Mouse (Mus musculus): ENCODE measurements around the gene Lypd8. TPM values are rescaled to one million over a fixed set of nuclear protein-coding genes. Genes with fewer than 3 reads are reported as not detected.
A peak's percentile ranks its signal among the peaks of the same experiment; 100 is the strongest.
"Not testable (repeated sequence)": the region's sequence is repeated elsewhere in the genome, so short reads cannot be mapped to it uniquely, and the experiment has no call there.

The Lypd8 gene
- polyA plus RNA-seq, 1 experiment from 2014 or later = not detected

GRCm38 (mm10) chr11:58354927-58355326 is 23.9 kb upstream of the Lypd8 start:
- 81% methylated on average over 3 of the region's 3 CpGs for WGBS
- no peak overlapping the region for H3K4me2 ChIP-seq
- H3K9ac ChIP-seq = no peak overlapping the region
- H3K27me3 ChIP-seq = no peaks in the 10 kb centered on the region
- no peak overlapping the region for H3K27ac ChIP-seq
- ATAC-seq (ENCODE audit: low FRiP score) = no peak
- H3K9me3 ChIP-seq = no peaks in the 10 kb centered on the region
- H3K4me1 ChIP-seq (replicated peaks) = no peaks in the 10 kb centered on the region
- no peak overlapping the region for H3K4me3 ChIP-seq
- H3K36me3 ChIP-seq = peaks cover 6% of the 10 kb centered on the region; the same call in 1 of the 2 replicates

- Histone ChIP-seq H3K27me3 (no peaks in the 10 kb centered on the region), H3K4me1 (replicated peaks) (no peaks in the 10 kb centered on the region), H3K9me3 (no peaks in the 10 kb centered on the region), H3K36me3 (no peaks in the 10 kb centered on the region), H3K9ac (no peak overlapping the region), H3K27ac (no peak overlapping the region), H3K4me2 (no peak overlapping the region), H3K4me3 (no peak overlapping the region)
- 90% methylated on average over 3 of the region's 3 CpGs for WGBS
- ATAC-seq (ENCODE audit: low FRiP score) = no peak
Measured at GRCm38 (mm10) chr11:58357042-58357441, 21.8 kb upstream of the Lypd8 start.

- no peaks in the 10 kb centered on the region for H3K27me3 ChIP-seq
- no peak overlapping the region for H3K9ac ChIP-seq
- ATAC-seq (ENCODE audit: low FRiP score) = no peak
- no peaks in the 10 kb centered on the region for H3K36me3 ChIP-seq
- H3K4me2 ChIP-seq = no peak overlapping the region
- no peak overlapping the region for H3K27ac ChIP-seq
- H3K9me3 ChIP-seq = no peaks in the 10 kb centered on the region
- no peaks in the 10 kb centered on the region for H3K4me1 ChIP-seq (replicated peaks)
- WGBS = 86% methylated on average over 6 of the region's 6 CpGs
- no peak overlapping the region for H3K4me3 ChIP-seq
Measured at GRCm38 (mm10) chr11:58357844-58358534, 20.9 kb upstream of the Lypd8 start.

- H3K27ac ChIP-seq; ATAC-seq (ENCODE audit: low FRiP score); H3K4me2 ChIP-seq; H3K36me3 ChIP-seq; H3K9me3 ChIP-seq; H3K9ac ChIP-seq; H3K4me3 ChIP-seq; H3K27me3 ChIP-seq; H3K4me1 ChIP-seq (replicated peaks): not testable (repeated sequence)
- no CpG with 5 or more reads among the region's 6 CpGs for WGBS
Measured at GRCm38 (mm10) chr11:58362562-58362961, 16.3 kb upstream of the Lypd8 start.

- WGBS = 73% methylated on average over 3 of the region's 3 CpGs
Measured at GRCm38 (mm10) chr11:58364454-58364853, 14.4 kb upstream of the Lypd8 start.

GRCm38 (mm10) chr11:58366191-58366590 is 12.7 kb upstream of the Lypd8 start:
- H3K9me3 ChIP-seq; H3K4me1 ChIP-seq (replicated peaks); H3K9ac ChIP-seq; H3K4me2 ChIP-seq; H3K27me3 ChIP-seq; H3K36me3 ChIP-seq; ATAC-seq (ENCODE audit: low FRiP score); H3K4me3 ChIP-seq; H3K27ac ChIP-seq: not testable (repeated sequence)
- no CpG with 5 or more reads among the region's 6 CpGs for WGBS

More at GRCm38 (mm10) chr11:58364454-58364853, 14.4 kb upstream of the Lypd8 start:
- Histone ChIP-seq H3K27me3 (no peaks in the 10 kb centered on the region), H3K27ac (no peak overlapping the region), H3K4me1 (replicated peaks) (no peaks in the 10 kb centered on the region), H3K36me3 (no peaks in the 10 kb centered on the region), H3K4me3 (no peak overlapping the region), H3K9me3 (no peaks in the 10 kb centered on the region), H3K4me2 (no peak overlapping the region), H3K9ac (no peak overlapping the region)
- no peak for ATAC-seq (ENCODE audit: low FRiP score)

- no peaks in the 10 kb centered on the region for H3K36me3 ChIP-seq
- no peaks in the 10 kb centered on the region for H3K4me1 ChIP-seq (replicated peaks)
- H3K4me3 ChIP-seq = no peak overlapping the region
- no peaks in the 10 kb centered on the region for H3K27me3 ChIP-seq
- H3K4me2 ChIP-seq = no peak overlapping the region
- no peak overlapping the region for H3K27ac ChIP-seq
- ATAC-seq (ENCODE audit: low FRiP score) = no peak
- no peak overlapping the region for H3K9ac ChIP-seq
- no peaks in the 10 kb centered on the region for H3K9me3 ChIP-seq
- 87% methylated on average over 2 of the region's 2 CpGs for WGBS
Measured at GRCm38 (mm10) chr11:58377273-58377672, 1.6 kb upstream of the Lypd8 start.

- ATAC-seq (ENCODE audit: low FRiP score) = no peak
- Histone ChIP-seq H3K27me3 (no peaks in the 10 kb centered on the region), H3K36me3 (no peaks in the 10 kb centered on the region), H3K4me1 (replicated peaks) (no peaks in the 10 kb centered on the region), H3K9ac (no peak overlapping the region), H3K4me3 (no peak overlapping the region), H3K4me2 (no peak overlapping the region), H3K9me3 (no peaks in the 10 kb centered on the region), H3K27ac (no peak overlapping the region)
- WGBS = 70% methylated on average over 1 of the region's 1 CpGs
Measured at GRCm38 (mm10) chr11:58377686-58378085, 1.2 kb upstream of the Lypd8 start.

- Histone ChIP-seq H3K4me2 (no peak overlapping the region), H3K27ac (no peak overlapping the region), H3K4me1 (replicated peaks) (no peaks in the 10 kb centered on the region), H3K9me3 (no peaks in the 10 kb centered on the region), H3K9ac (no peak overlapping the region), H3K27me3 (no peaks in the 10 kb centered on the region), H3K4me3 (no peak overlapping the region), H3K36me3 (no peaks in the 10 kb centered on the region)
- 95% methylated on average over 1 of the region's 1 CpGs for WGBS
- no peak for ATAC-seq (ENCODE audit: low FRiP score)
Measured at GRCm38 (mm10) chr11:58379516-58379915, 673 bp downstream of the Lypd8 start.

- Histone ChIP-seq H3K4me2 (no peak overlapping the region), H3K27me3 (no peaks in the 10 kb centered on the region), H3K36me3 (no peaks in the 10 kb centered on the region), H3K9me3 (no peaks in the 10 kb centered on the region), H3K4me3 (no peak overlapping the region), H3K9ac (no peak overlapping the region), H3K4me1 (replicated peaks) (no peaks in the 10 kb centered on the region), H3K27ac (no peak overlapping the region)
- ATAC-seq (ENCODE audit: low FRiP score) = no peak
- WGBS = 96% methylated on average over 6 of the region's 6 CpGs
Measured at GRCm38 (mm10) chr11:58382471-58382870, 3.6 kb downstream of the Lypd8 start.

GRCm38 (mm10) chr11:58399985-58400645 is 21.3 kb downstream of the Lypd8 start:
- Histone ChIP-seq H3K4me1 (replicated peaks) (peaks cover 19% of the 10 kb centered on the region), H3K9ac (no peak overlapping the region), H3K9me3 (no peaks in the 10 kb centered on the region), H3K4me2 (no peak overlapping the region), H3K27me3 (no peaks in the 10 kb centered on the region), H3K27ac (peak overlapping the region; percentile 77), H3K36me3 (no peaks in the 10 kb centered on the region), H3K4me3 (no peak overlapping the region)
- WGBS = 46% methylated on average over 6 of the region's 6 CpGs
- ATAC-seq (ENCODE audit: low FRiP score) = peak; percentile 90

- H3K4me1 ChIP-seq (replicated peaks) = peaks cover 19% of the 10 kb centered on the region
- H3K27ac ChIP-seq = peak overlapping the region; percentile 77
- ATAC-seq (ENCODE audit: low FRiP score) = peak; percentile 68; the same call in 1 of the 2 replicates
- no peaks in the 10 kb centered on the region for H3K36me3 ChIP-seq
- no peak overlapping the region for H3K4me2 ChIP-seq
- no peaks in the 10 kb centered on the region for H3K9me3 ChIP-seq
- 35% methylated on average over 5 of the region's 5 CpGs for WGBS
- no peaks in the 10 kb centered on the region for H3K27me3 ChIP-seq
- no peak overlapping the region for H3K9ac ChIP-seq
- H3K4me3 ChIP-seq = no peak overlapping the region
Measured at GRCm38 (mm10) chr11:58400655-58401054, 21.8 kb downstream of the Lypd8 start.

- no peak overlapping the region for H3K4me3 ChIP-seq
- H3K4me1 ChIP-seq (replicated peaks) = no peaks in the 10 kb centered on the region
- no peaks in the 10 kb centered on the region for H3K27me3 ChIP-seq
- no peak overlapping the region for H3K27ac ChIP-seq
- H3K9me3 ChIP-seq = no peaks in the 10 kb centered on the region
- ATAC-seq (ENCODE audit: low FRiP score) = no peak
- WGBS = 81% methylated on average over 3 of the region's 3 CpGs
- no peak overlapping the region for H3K4me2 ChIP-seq
- no peak overlapping the region for H3K9ac ChIP-seq
- no peaks in the 10 kb centered on the region for H3K36me3 ChIP-seq
Measured at GRCm38 (mm10) chr11:58408066-58408465, 29.2 kb downstream of the Lypd8 start.
